Mouse (Mus musculus): ENCODE results near the gene Atxn7l2. TPM values are rescaled to one million over a fixed set of nuclear protein-coding genes. Genes with fewer than 3 reads are reported as not detected.
"Not testable (repeated sequence)": the region's sequence is repeated elsewhere in the genome, so short reads cannot be mapped to it uniquely, and the experiment has no call there.

The Atxn7l2 gene
- polyA plus RNA-seq (2014; fragmentation: Nextera tagmentation; extraction: Ambion mirVana), result 26.5 and 27.9 TPM in 2 replicates

- 0% methylated on average over 14 of the region's 14 CpGs for WGBS
- Histone ChIP-seq H3K36me3 (ENCODE audit: control insufficient read depth, insufficient read depth, low read length) (peaks cover 26% of the 10 kb centered on the region), H3K27me3 (ENCODE audit: control insufficient read depth, insufficient read depth, low read length) (no peaks in the 10 kb centered on the region), H3K9ac (replicated peaks; ENCODE audit: low read length) (peak within 1 kb of the TSS; percentile 71), H3K4me2 (ENCODE audit: low read length) (peak within 1 kb of the TSS; percentile 91), H3K4me3 (replicated peaks; ENCODE audit: low read depth, low read length) (peak within 1 kb of the TSS; percentile 64), H3K4me1 (ENCODE audit: control insufficient read depth, insufficient read depth, low read length) (peaks cover 12% of the 10 kb centered on the region), H3K27ac (replicated peaks; ENCODE audit: low read depth, low read length) (peak within 1 kb of the TSS; percentile 99), H3K9me3 (ENCODE audit: control insufficient read depth, low read length) (no peaks in the 10 kb centered on the region)
- DNase-seq (peak; percentile 87), ATAC-seq (ENCODE audit: low FRiP score, low TSS enrichment) (peak; percentile 89)
Observed at GRCm38 (mm10) chr3:108210771-108211139, at the start of gene Atxn7l2. Atxn7l2 (minus strand) TSS chr3:108210934.

GRCm38 (mm10) chr3:108259319-108259718, 48.6 kb upstream of the Atxn7l2 start:
- ATAC-seq (ENCODE audit: low FRiP score, low TSS enrichment), result no peak
- Histone ChIP-seq H3K36me3 (ENCODE audit: control insufficient read depth, insufficient read depth, low read length) (peaks cover 17% of the 10 kb centered on the region), H3K27me3 (ENCODE audit: control insufficient read depth, insufficient read depth, low read length) (no peaks in the 10 kb centered on the region), H3K9ac (replicated peaks; ENCODE audit: low read length) (no peak overlapping the region), H3K4me2 (ENCODE audit: low read length) (no peak overlapping the region), H3K9me3 (ENCODE audit: control insufficient read depth, low read length) (no peaks in the 10 kb centered on the region), H3K4me1 (ENCODE audit: control insufficient read depth, insufficient read depth, low read length) (peaks cover 11% of the 10 kb centered on the region; the same call in 1 of the 2 replicates), H3K27ac (replicated peaks; ENCODE audit: low read depth, low read length) (no peak overlapping the region), H3K4me3 (replicated peaks; ENCODE audit: low read depth, low read length) (no peak overlapping the region)
- 72% methylated on average over 3 of the region's 3 CpGs for WGBS
- no peak for DNase-seq

GRCm38 (mm10) chr3:108257831-108258500, 47.2 kb upstream of the Atxn7l2 start:
- WGBS, result 87% methylated on average over 3 of the region's 3 CpGs
- H3K4me1 ChIP-seq (ENCODE audit: control insufficient read depth, insufficient read depth, low read length), result peaks cover 11% of the 10 kb centered on the region; the same call in 1 of the 2 replicates
- H3K36me3 ChIP-seq (ENCODE audit: control insufficient read depth, insufficient read depth, low read length), result peaks cover 8% of the 10 kb centered on the region
- H3K9ac ChIP-seq (replicated peaks; ENCODE audit: low read length), result peak overlapping the region; percentile 80
- H3K4me2 ChIP-seq (ENCODE audit: low read length), result peak overlapping the region; percentile 87
- no peak for ATAC-seq (ENCODE audit: low FRiP score, low TSS enrichment)
- no peak overlapping the region for H3K27ac ChIP-seq (replicated peaks; ENCODE audit: low read depth, low read length)
- peak overlapping the region; percentile 98 for H3K4me3 ChIP-seq (replicated peaks; ENCODE audit: low read depth, low read length)
- no peaks in the 10 kb centered on the region for H3K9me3 ChIP-seq (ENCODE audit: control insufficient read depth, low read length)
- no peak for DNase-seq
- no peaks in the 10 kb centered on the region for H3K27me3 ChIP-seq (ENCODE audit: control insufficient read depth, insufficient read depth, low read length)

- peak; percentile 99 for DNase-seq
- WGBS, result under 1% methylated on average over 79 of the region's 79 CpGs
- ATAC-seq (ENCODE audit: low FRiP score, low TSS enrichment), result peak; percentile 99
- peak within 1 kb of the TSS; percentile 80 for H3K9ac ChIP-seq (replicated peaks; ENCODE audit: low read length)
- H3K4me1 ChIP-seq (ENCODE audit: control insufficient read depth, insufficient read depth, low read length), result peaks cover 11% of the 10 kb centered on the region; the same call in 1 of the 2 replicates
- no peaks in the 10 kb centered on the region for H3K9me3 ChIP-seq (ENCODE audit: control insufficient read depth, low read length)
- H3K27ac ChIP-seq (replicated peaks; ENCODE audit: low read depth, low read length), result no peak within 1 kb of the TSS
- H3K36me3 ChIP-seq (ENCODE audit: control insufficient read depth, insufficient read depth, low read length), result peaks cover 2% of the 10 kb centered on the region; the same call in 1 of the 2 replicates
- H3K4me2 ChIP-seq (ENCODE audit: low read length), result peak within 1 kb of the TSS; percentile 87
- H3K4me3 ChIP-seq (replicated peaks; ENCODE audit: low read depth, low read length), result peak within 1 kb of the TSS; percentile 98
- no peaks in the 10 kb centered on the region for H3K27me3 ChIP-seq (ENCODE audit: control insufficient read depth, insufficient read depth, low read length)
Observed at GRCm38 (mm10) chr3:108256719-108257637, 46.2 kb upstream of the Atxn7l2 start, which contains the start of gene Psma5. Psma5 (plus strand) TSS chr3:108256926.

GRCm38 (mm10) chr3:108246857-108247256, 36.1 kb upstream of the Atxn7l2 start:
- H3K9ac ChIP-seq (replicated peaks; ENCODE audit: low read length), result no peak overlapping the region
- DNase-seq, result no peak
- H3K9me3 ChIP-seq (ENCODE audit: control insufficient read depth, low read length), result no peaks in the 10 kb centered on the region
- 84% methylated on average over 2 of the region's 2 CpGs for WGBS
- H3K4me3 ChIP-seq (replicated peaks; ENCODE audit: low read depth, low read length), result no peak overlapping the region
- no peak for ATAC-seq (ENCODE audit: low FRiP score, low TSS enrichment)
- H3K4me1 ChIP-seq (ENCODE audit: control insufficient read depth, insufficient read depth, low read length), result no peaks in the 10 kb centered on the region
- H3K27ac ChIP-seq (replicated peaks; ENCODE audit: low read depth, low read length), result no peak overlapping the region
- H3K36me3 ChIP-seq (ENCODE audit: control insufficient read depth, insufficient read depth, low read length), result no peaks in the 10 kb centered on the region
- H3K27me3 ChIP-seq (ENCODE audit: control insufficient read depth, insufficient read depth, low read length), result no peaks in the 10 kb centered on the region
- no peak overlapping the region for H3K4me2 ChIP-seq (ENCODE audit: low read length)

- ATAC-seq (ENCODE audit: low FRiP score, low TSS enrichment) (no peak), DNase-seq (no peak)
- H3K4me3 ChIP-seq (replicated peaks; ENCODE audit: low read depth, low read length), result no peak overlapping the region
- H3K4me2 ChIP-seq (ENCODE audit: low read length), result no peak overlapping the region
- H3K4me1 ChIP-seq (ENCODE audit: control insufficient read depth, insufficient read depth, low read length), result no peaks in the 10 kb centered on the region
- H3K27me3 ChIP-seq (ENCODE audit: control insufficient read depth, insufficient read depth, low read length), result no peaks in the 10 kb centered on the region
- H3K9ac ChIP-seq (replicated peaks; ENCODE audit: low read length), result no peak overlapping the region
- no peaks in the 10 kb centered on the region for H3K36me3 ChIP-seq (ENCODE audit: control insufficient read depth, insufficient read depth, low read length)
- H3K9me3 ChIP-seq (ENCODE audit: control insufficient read depth, low read length), result no peaks in the 10 kb centered on the region
- WGBS, result 93% methylated on average over 3 of the region's 3 CpGs
- no peak overlapping the region for H3K27ac ChIP-seq (replicated peaks; ENCODE audit: low read depth, low read length)
Observed at GRCm38 (mm10) chr3:108241243-108241839, 30.6 kb upstream of the Atxn7l2 start.

- not testable (repeated sequence) for DNase-seq; H3K9me3 ChIP-seq (ENCODE audit: control insufficient read depth, low read length); H3K4me3 ChIP-seq (replicated peaks; ENCODE audit: low read depth, low read length); H3K27ac ChIP-seq (replicated peaks; ENCODE audit: low read depth, low read length); ATAC-seq (ENCODE audit: low FRiP score, low TSS enrichment); H3K27me3 ChIP-seq (ENCODE audit: control insufficient read depth, insufficient read depth, low read length); H3K4me2 ChIP-seq (ENCODE audit: low read length); H3K36me3 ChIP-seq (ENCODE audit: control insufficient read depth, insufficient read depth, low read length); H3K4me1 ChIP-seq (ENCODE audit: control insufficient read depth, insufficient read depth, low read length); H3K9ac ChIP-seq (replicated peaks; ENCODE audit: low read length)
- WGBS, result 90% methylated on average over 4 of the region's 4 CpGs
Observed at GRCm38 (mm10) chr3:108237474-108238102, 26.9 kb upstream of the Atxn7l2 start.

- peaks cover 10% of the 10 kb centered on the region; the same call in 1 of the 2 replicates for H3K27me3 ChIP-seq (ENCODE audit: control insufficient read depth, insufficient read depth, low read length)
- H3K9me3 ChIP-seq (ENCODE audit: control insufficient read depth, low read length), result no peaks in the 10 kb centered on the region
- WGBS, result 84% methylated on average over 4 of the region's 4 CpGs
- H3K27ac ChIP-seq (replicated peaks; ENCODE audit: low read depth, low read length), result no peak overlapping the region
- no peak overlapping the region for H3K4me2 ChIP-seq (ENCODE audit: low read length)
- DNase-seq (no peak), ATAC-seq (ENCODE audit: low FRiP score, low TSS enrichment) (no peak)
- H3K4me1 ChIP-seq (ENCODE audit: control insufficient read depth, insufficient read depth, low read length), result peaks cover 2% of the 10 kb centered on the region; the same call in 1 of the 2 replicates
- H3K4me3 ChIP-seq (replicated peaks; ENCODE audit: low read depth, low read length), result no peak overlapping the region
- H3K9ac ChIP-seq (replicated peaks; ENCODE audit: low read length), result no peak overlapping the region
- no peaks in the 10 kb centered on the region for H3K36me3 ChIP-seq (ENCODE audit: control insufficient read depth, insufficient read depth, low read length)
Observed at GRCm38 (mm10) chr3:108231646-108232045, 20.9 kb upstream of the Atxn7l2 start.

All from midbrain, embryonic 14.5 days (tissue).